Mouse (Mus musculus) small intestine, adult 10 weeks (tissue): ENCODE results near the gene Tex30. TPM values are rescaled to one million over a fixed set of nuclear protein-coding genes. Genes with fewer than 3 reads are reported as not detected.

Experiments used
- polyA plus RNA-seq: library from polyadenylated mRNA; stranded (reverse); fragments of 350-450 nt; fragmentation: Illumina TruSeq; extraction: RNeasy Lipid Tissue Mini Kit (QIAGEN cat#74804); gene quantifications from one replicate; pipeline ENCODE4 v1.2.3, GENCODE M21; 2014; ENCODE audit warnings: low replicate concordance

Tex30 gene
- polyA plus RNA-seq: 74.0 TPM

GRCm38 (mm10) chr1:44102259-44102717, at the start of gene Tex30:
TSS of gene Tex30 (minus strand) at chr1:44102441.

DNA sequence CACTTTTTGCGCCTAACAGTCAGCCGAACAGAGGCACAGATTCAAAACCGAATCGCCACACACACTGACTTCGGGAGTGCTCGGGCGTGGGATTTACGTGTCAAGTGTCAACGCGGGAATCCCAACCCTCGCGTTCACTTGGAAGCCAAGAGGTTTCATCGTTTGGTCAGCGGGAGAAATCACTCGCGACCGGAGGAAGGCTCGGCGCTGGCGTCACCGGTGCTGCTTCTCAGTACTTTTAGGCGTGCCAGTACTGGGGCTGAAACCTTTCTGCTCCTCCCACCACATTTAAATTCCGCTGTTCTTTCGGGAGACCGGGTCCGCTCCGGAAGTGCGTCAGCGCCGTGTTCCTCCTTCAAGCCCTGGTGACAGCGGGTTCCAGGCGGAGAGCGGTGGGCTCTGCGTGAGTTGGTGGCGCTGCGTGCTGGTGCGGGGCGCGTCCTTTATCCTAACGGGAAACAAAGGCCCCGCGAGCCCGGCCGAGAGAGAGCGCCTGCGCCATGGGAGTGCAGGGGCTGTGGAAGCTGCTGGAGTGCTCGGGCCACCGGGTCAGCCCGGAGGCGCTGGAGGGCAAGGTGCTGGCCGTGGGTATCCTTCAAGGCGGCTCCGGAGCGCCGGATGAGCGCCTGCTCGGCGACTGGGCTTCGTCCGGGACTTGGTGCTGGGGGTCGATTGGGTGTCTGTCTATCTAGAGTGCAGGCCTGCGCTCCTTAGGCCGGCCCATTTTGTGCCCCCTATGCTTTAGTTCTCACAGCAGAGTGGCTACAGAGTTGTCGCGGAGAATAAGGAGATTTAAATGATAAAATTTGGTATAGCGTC, 45.5 kb upstream of the Tex30 start, which contains the start of gene Ercc5:
Ercc5 (plus strand) TSS at position 182 of the 819 bp plus-strand sequence.

GRCm38 (mm10) chr1:44118239-44119054, 16.2 kb upstream of the Tex30 start, which contains the start of the genes Kdelc1 and Bivm:
TSS of gene Kdelc1 (minus strand) at chr1:44118808.
TSS of gene Bivm (plus strand) at chr1:44118957.

GRCm38 (mm10) chr1:44061836-44062235, 40.4 kb downstream of the Tex30 start, which contains the start of gene Gm8251:
TSS of gene Gm8251 (minus strand) at chr1:44061936.

Other genes with a start within 250 kb of the Tex30 start
- 91.3 TPM for gene Tpp2, start 168.8 kb downstream of the Tex30 start, polyA plus RNA-seq
- not detected for gene Mettl21c, start 82.4 kb downstream of the Tex30 start, polyA plus RNA-seq
- gene Gm8251, start 40.5 kb downstream of the Tex30 start, polyA plus RNA-seq: 0.63 TPM
- 16.3 TPM for gene Kdelc1, start 16.4 kb upstream of the Tex30 start, polyA plus RNA-seq
- gene Bivm, start 16.5 kb upstream of the Tex30 start, polyA plus RNA-seq: 38.0 TPM
- 19.7 TPM for gene Ercc5, start 45.3 kb upstream of the Tex30 start, polyA plus RNA-seq
- gene Mettl21e, start 116.5 kb upstream of the Tex30 start, polyA plus RNA-seq: not detected